Mouse (Mus musculus): Measurements from ENCODE around the gene Phf20. TPM values are rescaled to one million over a fixed set of nuclear protein-coding genes. Genes with fewer than 3 reads are reported as not detected.

Gene Phf20
- polyA plus RNA-seq, 2 experiments = 2.9 to 10.1 TPM

DNA sequence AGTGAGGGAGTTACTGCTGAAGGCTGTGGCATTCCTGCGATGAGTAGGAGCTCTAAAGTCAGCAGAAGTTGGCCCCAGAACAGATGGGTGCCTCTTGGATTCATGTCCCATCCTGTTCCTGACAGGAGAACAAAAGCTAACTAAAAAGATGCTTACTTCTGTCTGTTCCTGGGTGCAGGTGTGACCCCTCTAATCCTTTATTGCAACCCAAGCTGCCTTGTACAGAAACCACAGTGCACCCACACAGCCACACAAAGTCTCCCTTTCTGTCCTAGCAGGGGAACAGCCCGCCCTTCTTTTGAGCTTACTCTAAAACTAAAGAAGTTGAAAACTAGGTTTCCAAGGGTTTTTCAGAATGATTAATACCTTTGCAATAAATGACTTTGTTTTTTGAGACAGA lies 92.0 kb downstream of the Phf20 start:
- H3K4me1 ChIP-seq (replicated peaks; ENCODE audit: control insufficient read depth in 2 of 2, insufficient read depth in 2 of 2, low read length in 1 of 2) = no peaks in the 10 kb centered on the region
- no peaks in the 10 kb centered on the region for H3K27me3 ChIP-seq (ENCODE audit: control insufficient read depth, insufficient read depth, low read length)
- no peak overlapping the region for H3K4me2 ChIP-seq (ENCODE audit: low read depth)
- ATAC-seq (ENCODE audit: insufficient read depth) (no peak), DNase-seq (ENCODE audit: low read depth in 3 of 3, low spot score in 3 of 3) (no peak)
- 80% methylated on average over 2 of the region's 2 CpGs for WGBS (ENCODE audit: insufficient replicate concordance)
- H3K9me3 ChIP-seq (ENCODE audit: control insufficient read depth, low read length) = no peaks in the 10 kb centered on the region
- H3K4me3 ChIP-seq (ENCODE audit: insufficient read depth in 1 of 2, low read depth in 2 of 2, low read length in 2 of 2) = no peak overlapping the region
- H3K36me3 ChIP-seq (replicated peaks; ENCODE audit: control insufficient read depth, insufficient read depth, low read depth) = peaks cover 2% of the 10 kb centered on the region; the same call in 1 of the 2 replicates
- no peak for TF ChIP-seq EP300 (IDR thresholded peaks at IDR 0.05; ENCODE audit: low read depth)
- no peak for TF ChIP-seq CTCF (IDR thresholded peaks at IDR 0.05; ENCODE audit: low read depth)
- no peak overlapping the region for H3K27ac ChIP-seq
- H3K9ac ChIP-seq (replicated peaks) = no peak overlapping the region

DNA sequence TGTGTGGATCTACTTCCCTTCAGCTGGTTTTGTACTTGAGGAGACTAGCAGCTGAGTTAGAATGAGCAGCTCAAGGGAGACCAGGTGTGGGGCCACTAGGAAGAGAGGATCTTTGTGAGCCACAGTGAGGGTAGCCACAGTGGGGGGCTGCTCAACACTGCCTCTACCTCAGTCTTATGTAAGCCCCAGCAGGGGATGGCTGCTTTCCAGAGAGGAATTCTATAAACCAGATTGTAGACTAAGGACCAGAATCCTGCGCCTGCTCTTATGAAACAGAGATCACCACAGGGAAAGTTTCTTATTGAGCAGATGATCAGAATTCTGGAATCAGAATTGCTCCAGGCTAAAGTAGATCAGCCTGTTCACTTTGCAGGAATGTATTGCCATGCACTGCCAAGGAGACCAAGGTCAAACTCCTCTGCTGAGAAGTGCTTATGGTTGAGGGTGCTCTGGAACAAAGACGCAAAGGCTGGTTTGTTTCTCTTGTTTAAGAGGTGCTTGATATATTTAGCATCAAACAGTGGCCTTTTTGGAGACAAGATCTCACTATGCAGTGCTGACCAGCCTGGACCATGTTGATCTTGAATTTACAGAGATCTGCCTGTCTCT lies 93.4 kb downstream of the Phf20 start:
- TF ChIP-seq EP300 (IDR thresholded peaks at IDR 0.05; ENCODE audit: low read depth) (no peak), CTCF (IDR thresholded peaks at IDR 0.05; ENCODE audit: low read depth) (no peak)
- H3K4me2 ChIP-seq (ENCODE audit: low read depth) = no peak overlapping the region
- DNase-seq (ENCODE audit: low read depth in 3 of 3, low spot score in 3 of 3) (no peak), ATAC-seq (ENCODE audit: insufficient read depth) (no peak)
- no peaks in the 10 kb centered on the region for H3K4me1 ChIP-seq (replicated peaks; ENCODE audit: control insufficient read depth in 2 of 2, insufficient read depth in 2 of 2, low read length in 1 of 2)
- WGBS (ENCODE audit: insufficient replicate concordance) = 82% methylated on average over 2 of the region's 2 CpGs
- no peak overlapping the region for H3K4me3 ChIP-seq (ENCODE audit: insufficient read depth in 1 of 2, low read depth in 2 of 2, low read length in 2 of 2)
- H3K9ac ChIP-seq (replicated peaks) = no peak overlapping the region
- no peak overlapping the region for H3K27ac ChIP-seq
- no peaks in the 10 kb centered on the region for H3K9me3 ChIP-seq (ENCODE audit: control insufficient read depth, low read length)
- peaks cover 2% of the 10 kb centered on the region; the same call in 1 of the 2 replicates for H3K36me3 ChIP-seq (replicated peaks; ENCODE audit: control insufficient read depth, insufficient read depth, low read depth)
- no peaks in the 10 kb centered on the region for H3K27me3 ChIP-seq (ENCODE audit: control insufficient read depth, insufficient read depth, low read length)

GRCm38 (mm10) chr2:156291998-156292397 lies 95.7 kb downstream of the Phf20 start:
- H3K36me3 ChIP-seq (replicated peaks; ENCODE audit: control insufficient read depth, insufficient read depth, low read depth) = peaks cover 2% of the 10 kb centered on the region; the same call in 1 of the 2 replicates

DNA sequence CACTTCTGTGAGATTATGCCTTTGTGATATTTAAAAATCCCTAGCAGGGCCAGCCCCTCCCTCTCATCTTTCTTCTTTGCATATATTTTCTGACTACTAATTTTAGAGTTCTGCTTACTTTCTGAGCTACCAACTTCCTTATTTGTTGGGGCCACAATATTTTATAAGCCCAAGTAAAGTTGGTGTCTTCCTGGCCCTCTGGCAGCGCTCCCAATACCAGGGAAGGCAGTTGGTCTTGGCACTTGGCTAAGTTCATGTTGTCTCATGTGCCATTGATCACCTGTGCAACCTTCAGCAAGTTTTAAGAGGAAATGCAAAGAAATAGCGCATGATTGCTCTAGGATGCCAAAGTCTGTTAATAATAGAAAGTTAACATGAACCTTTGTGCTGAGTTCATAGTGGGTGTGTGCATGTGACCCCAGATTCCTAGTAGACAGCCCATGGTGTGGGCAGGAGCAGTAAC lies 99.4 kb downstream of the Phf20 start:
- Histone ChIP-seq H3K9ac (replicated peaks) (no peak overlapping the region), H3K4me2 (ENCODE audit: low read depth) (no peak overlapping the region), H3K4me1 (replicated peaks; ENCODE audit: control insufficient read depth in 2 of 2, insufficient read depth in 2 of 2, low read length in 1 of 2) (no peaks in the 10 kb centered on the region), H3K27me3 (ENCODE audit: control insufficient read depth, insufficient read depth, low read length) (no peaks in the 10 kb centered on the region), H3K4me3 (ENCODE audit: insufficient read depth in 1 of 2, low read depth in 2 of 2, low read length in 2 of 2) (no peak overlapping the region), H3K36me3 (replicated peaks; ENCODE audit: control insufficient read depth, insufficient read depth, low read depth) (peaks cover under 1% of the 10 kb centered on the region), H3K27ac (no peak overlapping the region), H3K9me3 (ENCODE audit: control insufficient read depth, low read length) (no peaks in the 10 kb centered on the region)
- ATAC-seq (ENCODE audit: insufficient read depth) = no peak
- WGBS (ENCODE audit: insufficient replicate concordance) = 78% methylated on average over 2 of the region's 2 CpGs
- DNase-seq (ENCODE audit: low read depth in 3 of 3, low spot score in 3 of 3) = no peak
- TF ChIP-seq CTCF (IDR thresholded peaks at IDR 0.05; ENCODE audit: low read depth) = no peak
- TF ChIP-seq EP300 (IDR thresholded peaks at IDR 0.05; ENCODE audit: low read depth) = no peak

More at GRCm38 (mm10) chr2:156291998-156292397, 95.7 kb downstream of the Phf20 start:
- Histone ChIP-seq H3K4me3 (ENCODE audit: insufficient read depth in 1 of 2, low read depth in 2 of 2, low read length in 2 of 2) (no peak overlapping the region), H3K27ac (no peak overlapping the region), H3K4me1 (replicated peaks; ENCODE audit: control insufficient read depth in 2 of 2, insufficient read depth in 2 of 2, low read length in 1 of 2) (no peaks in the 10 kb centered on the region), H3K9ac (replicated peaks) (no peak overlapping the region), H3K4me2 (ENCODE audit: low read depth) (no peak overlapping the region), H3K27me3 (ENCODE audit: control insufficient read depth, insufficient read depth, low read length) (no peaks in the 10 kb centered on the region), H3K9me3 (ENCODE audit: control insufficient read depth, low read length) (no peaks in the 10 kb centered on the region)
- no peak for TF ChIP-seq EP300 (IDR thresholded peaks at IDR 0.05; ENCODE audit: low read depth)
- no peak for TF ChIP-seq CTCF (IDR thresholded peaks at IDR 0.05; ENCODE audit: low read depth)
- 38% methylated on average over 1 of the region's 1 CpGs for whole genome bisulfite sequencing (ENCODE audit: insufficient replicate concordance)
- ATAC-seq (ENCODE audit: insufficient read depth) = no peak
- DNase-seq (ENCODE audit: low read depth in 3 of 3, low spot score in 3 of 3) = no peak

- H3K36me3 ChIP-seq (replicated peaks; ENCODE audit: control insufficient read depth, insufficient read depth, low read depth) = peaks cover 3% of the 10 kb centered on the region
- H3K27ac ChIP-seq = no peak overlapping the region
- ATAC-seq (ENCODE audit: insufficient read depth) = no peak
These were observed 99.9 kb downstream of the Phf20 start for GRCm38 (mm10) chr2:156296190-156296589.

More at GRCm38 (mm10) chr2:156296190-156296589, 99.9 kb downstream of the Phf20 start:
- no peak for DNase-seq (ENCODE audit: low read depth in 3 of 3, low spot score in 3 of 3)
- Histone ChIP-seq H3K4me3 (ENCODE audit: insufficient read depth in 1 of 2, low read depth in 2 of 2, low read length in 2 of 2) (no peak overlapping the region), H3K4me2 (ENCODE audit: low read depth) (no peak overlapping the region), H3K9me3 (ENCODE audit: control insufficient read depth, low read length) (no peaks in the 10 kb centered on the region), H3K9ac (replicated peaks) (no peak overlapping the region), H3K4me1 (replicated peaks; ENCODE audit: control insufficient read depth in 2 of 2, insufficient read depth in 2 of 2, low read length in 1 of 2) (no peaks in the 10 kb centered on the region), H3K27me3 (ENCODE audit: control insufficient read depth, insufficient read depth, low read length) (no peaks in the 10 kb centered on the region)
- no peak for TF ChIP-seq CTCF (IDR thresholded peaks at IDR 0.05; ENCODE audit: low read depth)
- no peak for TF ChIP-seq EP300 (IDR thresholded peaks at IDR 0.05; ENCODE audit: low read depth)
- 67% methylated on average over 3 of the region's 3 CpGs for WGBS (ENCODE audit: insufficient replicate concordance)

Measured in liver, embryonic 14.5 days (tissue).